Mouse (Mus musculus): ENCODE measurements at regions not wholly inside any gene's neighbourhood (a gene's known extent, or its start where the extent isn't known, plus 50 kb on each side); places are given as distances from the start of the nearest gene placed in this dataset.

- Histone ChIP-seq H3K9me3 (replicated peaks; ENCODE audit: control insufficient read depth, low read length) (no peaks in the 10 kb centered on the region), H3K9ac (ENCODE audit: low read length) (no peak overlapping the region), H3K27me3 (ENCODE audit: control insufficient read depth, insufficient read depth, low read length) (no peaks in the 10 kb centered on the region), H3K4me3 (ENCODE audit: low read length) (no peak overlapping the region), H3K4me1 (ENCODE audit: control insufficient read depth, insufficient read depth, low read length) (no peaks in the 10 kb centered on the region), H3K36me3 (ENCODE audit: control insufficient read depth, insufficient read depth) (no peaks in the 10 kb centered on the region), H3K27ac (ENCODE audit: low read length) (no peak overlapping the region), H3K4me2 (ENCODE audit: low read depth, low read length) (no peak overlapping the region)
- WGBS = 68% methylated on average over 3 of the region's 3 CpGs
- no peak for ATAC-seq (replicated peaks; ENCODE audit: extremely low read depth, insufficient read depth, low FRiP score)
These were observed 197.7 kb upstream of the Cxcr4 start for GRCm38 (mm10) chr1:128789567-128790335.

DNA sequence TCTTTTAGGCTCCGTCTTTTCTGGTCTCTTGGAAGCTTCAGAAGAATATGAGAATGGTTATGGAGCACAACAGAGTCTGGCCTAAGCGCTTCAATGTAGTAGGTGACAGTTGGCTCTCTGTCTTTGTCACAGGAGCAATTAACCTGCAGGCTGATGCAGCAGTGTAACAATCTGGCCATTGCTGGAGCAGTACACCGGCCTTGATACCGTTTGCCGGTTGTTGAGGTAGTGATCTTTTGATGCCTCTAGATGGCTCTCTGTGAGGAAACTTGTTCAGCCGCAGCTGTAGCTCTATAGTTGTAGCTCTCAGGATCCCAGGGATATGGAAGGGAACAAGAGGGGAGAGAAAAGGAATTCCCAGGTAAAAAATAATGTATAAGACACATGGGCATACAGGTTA, 196.1 kb upstream of the Cxcr4 start:
- Histone ChIP-seq H3K4me3 (ENCODE audit: low read length) (no peak overlapping the region), H3K4me2 (ENCODE audit: low read depth, low read length) (no peak overlapping the region), H3K4me1 (ENCODE audit: control insufficient read depth, insufficient read depth, low read length) (no peaks in the 10 kb centered on the region), H3K9me3 (replicated peaks; ENCODE audit: control insufficient read depth, low read length) (no peaks in the 10 kb centered on the region), H3K27ac (ENCODE audit: low read length) (no peak overlapping the region), H3K9ac (ENCODE audit: low read length) (no peak overlapping the region), H3K36me3 (ENCODE audit: control insufficient read depth, insufficient read depth) (no peaks in the 10 kb centered on the region), H3K27me3 (ENCODE audit: control insufficient read depth, insufficient read depth, low read length) (no peaks in the 10 kb centered on the region)
- WGBS = 48% methylated on average over 6 of the region's 6 CpGs
- ATAC-seq (replicated peaks; ENCODE audit: extremely low read depth, insufficient read depth, low FRiP score) = no peak

DNA sequence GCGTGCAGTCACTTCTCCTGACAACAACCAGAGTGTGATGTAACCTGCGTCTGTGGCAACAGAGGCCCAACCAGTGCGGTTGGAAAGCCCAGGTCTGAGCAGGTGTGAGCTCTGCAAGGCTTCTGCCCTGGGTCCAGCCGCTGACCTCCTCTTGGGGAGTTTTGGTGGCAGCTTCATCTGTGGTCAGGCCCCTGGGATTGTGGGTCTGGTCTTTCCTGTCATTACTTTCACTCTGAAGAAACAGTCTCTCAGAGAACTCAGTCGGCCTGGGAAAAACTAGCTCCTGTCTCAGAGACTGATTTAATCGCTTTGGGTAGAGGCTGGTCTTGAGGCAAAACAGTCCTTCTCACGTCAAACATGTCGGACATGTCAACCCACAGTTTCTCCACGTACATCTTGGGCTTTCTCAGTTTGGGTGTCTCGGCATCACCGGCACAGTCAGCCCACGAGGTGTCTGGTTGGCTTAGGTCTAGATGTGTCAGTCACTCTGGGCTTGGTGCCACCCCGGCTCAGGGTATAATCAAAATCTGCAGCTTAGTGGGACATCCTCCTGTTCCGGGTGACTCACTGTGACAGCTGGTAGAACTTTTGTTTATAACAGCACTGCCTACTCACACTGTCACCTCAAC, 195.0 kb upstream of the Cxcr4 start:
- H3K36me3 ChIP-seq (ENCODE audit: control insufficient read depth, insufficient read depth) = no peaks in the 10 kb centered on the region
- WGBS = 64% methylated on average over 14 of the region's 14 CpGs
- no peaks in the 10 kb centered on the region for H3K27me3 ChIP-seq (ENCODE audit: control insufficient read depth, insufficient read depth, low read length)
- no peak overlapping the region for H3K27ac ChIP-seq (ENCODE audit: low read length)
- ATAC-seq (replicated peaks; ENCODE audit: extremely low read depth, insufficient read depth, low FRiP score) = no peak
- no peak overlapping the region for H3K4me3 ChIP-seq (ENCODE audit: low read length)
- H3K4me1 ChIP-seq (ENCODE audit: control insufficient read depth, insufficient read depth, low read length) = no peaks in the 10 kb centered on the region
- H3K9ac ChIP-seq (ENCODE audit: low read length) = no peak overlapping the region
- H3K4me2 ChIP-seq (ENCODE audit: low read depth, low read length) = no peak overlapping the region
- H3K9me3 ChIP-seq (replicated peaks; ENCODE audit: control insufficient read depth, low read length) = no peaks in the 10 kb centered on the region

DNA sequence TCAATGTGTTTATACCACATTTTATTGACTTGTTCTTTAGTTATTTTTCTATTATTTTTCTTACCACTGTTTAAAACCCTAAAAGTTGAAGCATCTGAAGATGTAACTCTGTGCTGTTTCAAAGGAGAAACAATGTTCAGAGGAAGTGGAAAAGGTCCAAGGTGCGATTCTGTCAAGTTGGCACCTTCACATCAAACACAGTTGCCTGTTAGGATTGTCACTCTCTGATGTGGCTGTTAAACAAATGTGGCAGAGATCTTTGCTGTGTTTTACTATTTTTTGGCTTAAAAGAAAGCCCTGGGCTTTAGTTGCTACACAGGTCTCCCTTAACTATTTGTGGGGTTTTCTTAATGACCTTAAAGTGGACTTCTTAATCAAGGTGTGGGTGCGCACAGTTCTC, 190.2 kb upstream of the Cxcr4 start:
- Histone ChIP-seq H3K36me3 (ENCODE audit: control insufficient read depth, insufficient read depth) (no peaks in the 10 kb centered on the region), H3K4me2 (ENCODE audit: low read depth, low read length) (no peak overlapping the region), H3K4me3 (ENCODE audit: low read length) (no peak overlapping the region), H3K9me3 (replicated peaks; ENCODE audit: control insufficient read depth, low read length) (no peaks in the 10 kb centered on the region), H3K4me1 (ENCODE audit: control insufficient read depth, insufficient read depth, low read length) (no peaks in the 10 kb centered on the region), H3K9ac (ENCODE audit: low read length) (no peak overlapping the region), H3K27me3 (ENCODE audit: control insufficient read depth, insufficient read depth, low read length) (no peaks in the 10 kb centered on the region), H3K27ac (ENCODE audit: low read length) (no peak overlapping the region)
- 85% methylated on average over 2 of the region's 2 CpGs for WGBS
- ATAC-seq (replicated peaks; ENCODE audit: extremely low read depth, insufficient read depth, low FRiP score) = no peak

- H3K4me1 ChIP-seq (ENCODE audit: control insufficient read depth, insufficient read depth, low read length) = no peaks in the 10 kb centered on the region
- no peak overlapping the region for H3K9ac ChIP-seq (ENCODE audit: low read length)
- H3K4me3 ChIP-seq (ENCODE audit: low read length) = no peak overlapping the region
- 67% methylated on average over 7 of the region's 7 CpGs for WGBS
- no peak for ATAC-seq (replicated peaks; ENCODE audit: extremely low read depth, insufficient read depth, low FRiP score)
- H3K36me3 ChIP-seq (ENCODE audit: control insufficient read depth, insufficient read depth) = no peaks in the 10 kb centered on the region
- no peak overlapping the region for H3K27ac ChIP-seq (ENCODE audit: low read length)
- no peaks in the 10 kb centered on the region for H3K27me3 ChIP-seq (ENCODE audit: control insufficient read depth, insufficient read depth, low read length)
- no peaks in the 10 kb centered on the region for H3K9me3 ChIP-seq (replicated peaks; ENCODE audit: control insufficient read depth, low read length)
- H3K4me2 ChIP-seq (ENCODE audit: low read depth, low read length) = no peak overlapping the region
These were observed 189.8 kb upstream of the Cxcr4 start for GRCm38 (mm10) chr1:128781871-128782270.

DNA sequence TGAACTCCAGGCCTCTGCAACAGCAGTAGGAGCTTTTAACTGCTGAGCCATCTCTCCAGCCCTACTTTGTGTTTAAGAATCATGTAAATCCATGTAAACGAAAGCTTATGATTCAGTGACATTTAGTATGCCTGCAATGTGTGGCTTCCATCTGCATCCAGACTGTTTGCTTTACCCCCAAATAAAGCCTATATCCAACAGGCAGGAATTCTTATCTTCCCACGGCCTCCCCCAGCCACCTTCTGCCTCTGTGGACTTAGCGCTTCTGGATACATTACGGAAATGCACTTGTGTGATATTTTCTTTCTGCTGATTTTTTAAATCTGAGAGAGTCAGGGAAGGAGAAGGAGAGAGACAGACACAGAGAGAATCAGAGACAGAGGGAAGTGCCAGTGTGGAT, 189.2 kb upstream of the Cxcr4 start:
- H3K4me3 ChIP-seq (ENCODE audit: low read length) = no peak overlapping the region
- H3K9ac ChIP-seq (ENCODE audit: low read length) = no peak overlapping the region
- H3K4me2 ChIP-seq (ENCODE audit: low read depth, low read length) = no peak overlapping the region
- H3K27ac ChIP-seq (ENCODE audit: low read length) = no peak overlapping the region
- no peaks in the 10 kb centered on the region for H3K4me1 ChIP-seq (ENCODE audit: control insufficient read depth, insufficient read depth, low read length)
- 74% methylated on average over 4 of the region's 4 CpGs for WGBS
- H3K36me3 ChIP-seq (ENCODE audit: control insufficient read depth, insufficient read depth) = no peaks in the 10 kb centered on the region
- no peaks in the 10 kb centered on the region for H3K9me3 ChIP-seq (replicated peaks; ENCODE audit: control insufficient read depth, low read length)
- ATAC-seq (replicated peaks; ENCODE audit: extremely low read depth, insufficient read depth, low FRiP score) = no peak
- H3K27me3 ChIP-seq (ENCODE audit: control insufficient read depth, insufficient read depth, low read length) = no peaks in the 10 kb centered on the region

GRCm38 (mm10) chr1:128779586-128780158, 187.6 kb upstream of the Cxcr4 start:
- ATAC-seq (replicated peaks; ENCODE audit: extremely low read depth, insufficient read depth, low FRiP score) = no peak
- Histone ChIP-seq H3K9me3 (replicated peaks; ENCODE audit: control insufficient read depth, low read length) (no peaks in the 10 kb centered on the region), H3K4me3 (ENCODE audit: low read length) (no peak overlapping the region), H3K9ac (ENCODE audit: low read length) (no peak overlapping the region), H3K4me1 (ENCODE audit: control insufficient read depth, insufficient read depth, low read length) (no peaks in the 10 kb centered on the region), H3K27me3 (ENCODE audit: control insufficient read depth, insufficient read depth, low read length) (no peaks in the 10 kb centered on the region), H3K36me3 (ENCODE audit: control insufficient read depth, insufficient read depth) (no peaks in the 10 kb centered on the region), H3K4me2 (ENCODE audit: low read depth, low read length) (no peak overlapping the region), H3K27ac (ENCODE audit: low read length) (no peak overlapping the region)
- 82% methylated on average over 5 of the region's 5 CpGs for WGBS

DNA sequence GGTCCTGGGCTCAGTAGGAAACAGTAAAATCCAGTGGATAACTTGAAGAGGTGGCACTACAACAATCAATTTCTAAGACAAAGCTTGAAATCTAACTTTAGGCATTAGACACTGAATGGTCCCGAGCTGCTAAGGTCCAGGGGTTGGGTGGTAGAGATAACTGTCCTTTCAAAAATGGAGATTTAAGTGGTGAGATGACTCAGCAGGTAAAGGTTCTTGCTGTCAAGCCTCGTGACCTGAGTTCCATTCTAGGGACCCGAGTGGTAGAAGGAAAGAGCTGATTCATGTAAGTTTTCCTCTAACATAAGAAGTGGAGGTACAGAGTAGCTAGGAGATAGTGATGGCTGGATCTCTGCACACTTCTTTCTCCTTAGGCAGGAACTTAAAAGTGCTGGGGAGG, 180.3 kb upstream of the Cxcr4 start:
- H3K27ac ChIP-seq (ENCODE audit: low read length) = no peak overlapping the region
- H3K9ac ChIP-seq (ENCODE audit: low read length) = no peak overlapping the region
- no peaks in the 10 kb centered on the region for H3K9me3 ChIP-seq (replicated peaks; ENCODE audit: control insufficient read depth, low read length)
- no peaks in the 10 kb centered on the region for H3K36me3 ChIP-seq (ENCODE audit: control insufficient read depth, insufficient read depth)
- H3K4me2 ChIP-seq (ENCODE audit: low read depth, low read length) = no peak overlapping the region
- no peaks in the 10 kb centered on the region for H3K27me3 ChIP-seq (ENCODE audit: control insufficient read depth, insufficient read depth, low read length)
- WGBS = 75% methylated on average over 3 of the region's 3 CpGs
- no peaks in the 10 kb centered on the region for H3K4me1 ChIP-seq (ENCODE audit: control insufficient read depth, insufficient read depth, low read length)
- no peak for ATAC-seq (replicated peaks; ENCODE audit: extremely low read depth, insufficient read depth, low FRiP score)
- no peak overlapping the region for H3K4me3 ChIP-seq (ENCODE audit: low read length)

GRCm38 (mm10) chr1:128770786-128771185, 178.7 kb upstream of the Cxcr4 start:
- H3K9me3 ChIP-seq (replicated peaks; ENCODE audit: control insufficient read depth, low read length) = no peaks in the 10 kb centered on the region
- no peak overlapping the region for H3K4me3 ChIP-seq (ENCODE audit: low read length)
- H3K36me3 ChIP-seq (ENCODE audit: control insufficient read depth, insufficient read depth) = no peaks in the 10 kb centered on the region
- whole genome bisulfite sequencing = 76% methylated on average over 5 of the region's 5 CpGs
- H3K4me1 ChIP-seq (ENCODE audit: control insufficient read depth, insufficient read depth, low read length) = no peaks in the 10 kb centered on the region
- H3K27me3 ChIP-seq (ENCODE audit: control insufficient read depth, insufficient read depth, low read length) = no peaks in the 10 kb centered on the region
- no peak for ATAC-seq (replicated peaks; ENCODE audit: extremely low read depth, insufficient read depth, low FRiP score)
- H3K27ac ChIP-seq (ENCODE audit: low read length) = no peak overlapping the region
- no peak overlapping the region for H3K4me2 ChIP-seq (ENCODE audit: low read depth, low read length)
- H3K9ac ChIP-seq (ENCODE audit: low read length) = no peak overlapping the region
